Mouse (Mus musculus): ENCODE results near the gene Gm5105. TPM values are rescaled to one million over a fixed set of nuclear protein-coding genes. Genes with fewer than 3 reads are reported as not detected.
A peak's percentile ranks its signal among the peaks of the same experiment; 100 is the strongest.

The Gm5105 gene
- 0.17 TPM in 1 of 2 replicates, not detected in the other for polyA plus RNA-seq (2015; fragmentation: Nextera tagmentation; extraction: Ambion mirVana)

GRCm38 (mm10) chr3:138067288-138067687 lies at the start of gene Gm5105:
Gm5105 (minus strand) TSS chr3:138067388.
- Histone ChIP-seq H3K36me3 (ENCODE audit: control insufficient read depth, insufficient read depth, low read length) (no peaks in the 10 kb centered on the region), H3K9me3 (ENCODE audit: control insufficient read depth, low read length) (no peaks in the 10 kb centered on the region), H3K4me2 (ENCODE audit: low read depth, low read length) (no peak within 1 kb of the TSS), H3K27ac (ENCODE audit: low read length) (no peak within 1 kb of the TSS), H3K4me1 (ENCODE audit: control insufficient read depth, insufficient read depth, low read length) (peaks cover 5% of the 10 kb centered on the region; the same call in 1 of the 2 replicates), H3K27me3 (replicated peaks; ENCODE audit: control insufficient read depth, insufficient read depth, low read length) (no peaks in the 10 kb centered on the region), H3K4me3 (ENCODE audit: low read length) (no peak within 1 kb of the TSS), H3K9ac (ENCODE audit: low read depth, low read length) (no peak within 1 kb of the TSS)
- WGBS: 90% methylated on average over 12 of the region's 12 CpGs
- no peak for ATAC-seq

GRCm38 (mm10) chr3:138116871-138117270 lies 49.7 kb upstream of the Gm5105 start:
- Histone ChIP-seq H3K9ac (ENCODE audit: low read depth, low read length) (no peak overlapping the region), H3K4me3 (ENCODE audit: low read length) (no peak overlapping the region), H3K4me2 (ENCODE audit: low read depth, low read length) (no peak overlapping the region), H3K27ac (ENCODE audit: low read length) (no peak overlapping the region), H3K9me3 (ENCODE audit: control insufficient read depth, low read length) (no peaks in the 10 kb centered on the region), H3K27me3 (replicated peaks; ENCODE audit: control insufficient read depth, insufficient read depth, low read length) (no peaks in the 10 kb centered on the region), H3K36me3 (ENCODE audit: control insufficient read depth, insufficient read depth, low read length) (peaks cover 3% of the 10 kb centered on the region; the same call in 1 of the 2 replicates), H3K4me1 (ENCODE audit: control insufficient read depth, insufficient read depth, low read length) (peaks cover 7% of the 10 kb centered on the region)
- 86% methylated on average over 4 of the region's 4 CpGs for WGBS
- no peak for ATAC-seq

GRCm38 (mm10) chr3:138114106-138114505 lies 46.9 kb upstream of the Gm5105 start:
- no peaks in the 10 kb centered on the region for H3K9me3 ChIP-seq (ENCODE audit: control insufficient read depth, low read length)
- no peaks in the 10 kb centered on the region; the same call in 1 of the 2 replicates for H3K4me1 ChIP-seq (ENCODE audit: control insufficient read depth, insufficient read depth, low read length)
- WGBS: 86% methylated on average over 17 of the region's 17 CpGs
- no peak for ATAC-seq
- H3K4me2 ChIP-seq (ENCODE audit: low read depth, low read length): no peak overlapping the region
- no peak overlapping the region for H3K4me3 ChIP-seq (ENCODE audit: low read length)
- no peaks in the 10 kb centered on the region for H3K27me3 ChIP-seq (replicated peaks; ENCODE audit: control insufficient read depth, insufficient read depth, low read length)
- no peak overlapping the region for H3K9ac ChIP-seq (ENCODE audit: low read depth, low read length)
- H3K27ac ChIP-seq (ENCODE audit: low read length): no peak overlapping the region
- peaks cover 3% of the 10 kb centered on the region; the same call in 1 of the 2 replicates for H3K36me3 ChIP-seq (ENCODE audit: control insufficient read depth, insufficient read depth, low read length)

- H3K36me3 ChIP-seq (ENCODE audit: control insufficient read depth, insufficient read depth, low read length): peaks cover 3% of the 10 kb centered on the region; the same call in 1 of the 2 replicates
These were observed 44.0 kb upstream of the Gm5105 start for GRCm38 (mm10) chr3:138110910-138111782.

GRCm38 (mm10) chr3:138106887-138107286 lies 39.7 kb upstream of the Gm5105 start:
- Histone ChIP-seq H3K9ac (ENCODE audit: low read depth, low read length) (no peak overlapping the region), H3K36me3 (ENCODE audit: control insufficient read depth, insufficient read depth, low read length) (0 out of 2 replicates have a peak, but pooled peaks cover 3% of the 10 kb centered on the region), H3K4me1 (ENCODE audit: control insufficient read depth, insufficient read depth, low read length) (no peaks in the 10 kb centered on the region), H3K4me3 (ENCODE audit: low read length) (no peak overlapping the region), H3K4me2 (ENCODE audit: low read depth, low read length) (no peak overlapping the region), H3K27me3 (replicated peaks; ENCODE audit: control insufficient read depth, insufficient read depth, low read length) (no peaks in the 10 kb centered on the region), H3K27ac (ENCODE audit: low read length) (no peak overlapping the region), H3K9me3 (ENCODE audit: control insufficient read depth, low read length) (no peaks in the 10 kb centered on the region)
- 94% methylated on average over 10 of the region's 10 CpGs for WGBS
- ATAC-seq: no peak

More at GRCm38 (mm10) chr3:138110910-138111782, 44.0 kb upstream of the Gm5105 start:
- H3K9ac ChIP-seq (ENCODE audit: low read depth, low read length): no peak overlapping the region
- H3K27me3 ChIP-seq (replicated peaks; ENCODE audit: control insufficient read depth, insufficient read depth, low read length): no peaks in the 10 kb centered on the region
- no peaks in the 10 kb centered on the region for H3K4me1 ChIP-seq (ENCODE audit: control insufficient read depth, insufficient read depth, low read length)
- no peak overlapping the region for H3K27ac ChIP-seq (ENCODE audit: low read length)
- H3K4me3 ChIP-seq (ENCODE audit: low read length): no peak overlapping the region
- ATAC-seq: peak; percentile 43
- no peaks in the 10 kb centered on the region for H3K9me3 ChIP-seq (ENCODE audit: control insufficient read depth, low read length)
- WGBS: 91% methylated on average over 19 of the region's 19 CpGs
- no peak overlapping the region for H3K4me2 ChIP-seq (ENCODE audit: low read depth, low read length)

GRCm38 (mm10) chr3:138105056-138105455 lies 37.9 kb upstream of the Gm5105 start:
- Histone ChIP-seq H3K27me3 (replicated peaks; ENCODE audit: control insufficient read depth, insufficient read depth, low read length) (no peaks in the 10 kb centered on the region), H3K4me3 (ENCODE audit: low read length) (no peak overlapping the region), H3K4me1 (ENCODE audit: control insufficient read depth, insufficient read depth, low read length) (no peaks in the 10 kb centered on the region), H3K27ac (ENCODE audit: low read length) (no peak overlapping the region), H3K36me3 (ENCODE audit: control insufficient read depth, insufficient read depth, low read length) (0 out of 2 replicates have a peak, but pooled peaks cover 3% of the 10 kb centered on the region), H3K4me2 (ENCODE audit: low read depth, low read length) (no peak overlapping the region), H3K9me3 (ENCODE audit: control insufficient read depth, low read length) (no peaks in the 10 kb centered on the region), H3K9ac (ENCODE audit: low read depth, low read length) (no peak overlapping the region)
- 68% methylated on average over 5 of the region's 5 CpGs for WGBS
- no peak for ATAC-seq

- 94% methylated on average over 4 of the region's 4 CpGs for WGBS
- ATAC-seq: no peak
- 0 out of 2 replicates have a peak, but pooled peaks cover 5% of the 10 kb centered on the region for H3K36me3 ChIP-seq (ENCODE audit: control insufficient read depth, insufficient read depth, low read length)
These were observed 36.5 kb upstream of the Gm5105 start for GRCm38 (mm10) chr3:138103690-138104089.

GRCm38 (mm10) chr3:138101936-138102335 lies 34.7 kb upstream of the Gm5105 start:
- ATAC-seq: no peak
- H3K4me3 ChIP-seq (ENCODE audit: low read length): no peak overlapping the region
- peaks cover 3% of the 10 kb centered on the region; the same call in 1 of the 2 replicates for H3K4me1 ChIP-seq (ENCODE audit: control insufficient read depth, insufficient read depth, low read length)
- no peak overlapping the region for H3K9ac ChIP-seq (ENCODE audit: low read depth, low read length)
- no peaks in the 10 kb centered on the region for H3K27me3 ChIP-seq (replicated peaks; ENCODE audit: control insufficient read depth, insufficient read depth, low read length)
- 86% methylated on average over 4 of the region's 4 CpGs for WGBS
- H3K27ac ChIP-seq (ENCODE audit: low read length): no peak overlapping the region
- H3K36me3 ChIP-seq (ENCODE audit: control insufficient read depth, insufficient read depth, low read length): 0 out of 2 replicates have a peak, but pooled peaks cover 6% of the 10 kb centered on the region
- H3K4me2 ChIP-seq (ENCODE audit: low read depth, low read length): no peak overlapping the region
- no peaks in the 10 kb centered on the region for H3K9me3 ChIP-seq (ENCODE audit: control insufficient read depth, low read length)

More at GRCm38 (mm10) chr3:138103690-138104089, 36.5 kb upstream of the Gm5105 start:
- Histone ChIP-seq H3K27me3 (replicated peaks; ENCODE audit: control insufficient read depth, insufficient read depth, low read length) (no peaks in the 10 kb centered on the region), H3K9me3 (ENCODE audit: control insufficient read depth, low read length) (no peaks in the 10 kb centered on the region), H3K4me2 (ENCODE audit: low read depth, low read length) (no peak overlapping the region), H3K4me1 (ENCODE audit: control insufficient read depth, insufficient read depth, low read length) (no peaks in the 10 kb centered on the region), H3K27ac (ENCODE audit: low read length) (no peak overlapping the region), H3K4me3 (ENCODE audit: low read length) (no peak overlapping the region), H3K9ac (ENCODE audit: low read depth, low read length) (no peak overlapping the region)

- Histone ChIP-seq H3K27ac (ENCODE audit: low read length) (no peak overlapping the region), H3K9ac (ENCODE audit: low read depth, low read length) (no peak overlapping the region), H3K36me3 (ENCODE audit: control insufficient read depth, insufficient read depth, low read length) (0 out of 2 replicates have a peak, but pooled peaks cover 5% of the 10 kb centered on the region), H3K4me3 (ENCODE audit: low read length) (no peak overlapping the region), H3K27me3 (replicated peaks; ENCODE audit: control insufficient read depth, insufficient read depth, low read length) (no peaks in the 10 kb centered on the region), H3K9me3 (ENCODE audit: control insufficient read depth, low read length) (no peaks in the 10 kb centered on the region), H3K4me1 (ENCODE audit: control insufficient read depth, insufficient read depth, low read length) (peaks cover 7% of the 10 kb centered on the region; the same call in 1 of the 2 replicates), H3K4me2 (ENCODE audit: low read depth, low read length) (no peak overlapping the region)
- 59% methylated on average over 1 of the region's 1 CpGs for WGBS
- no peak; the same call in 1 of the 2 replicates for ATAC-seq
These were observed 30.5 kb upstream of the Gm5105 start for GRCm38 (mm10) chr3:138097718-138098117.

Data from intestine, embryonic 16.5 days (tissue).